Mouse (Mus musculus) small intestine, adult 2 months (tissue): ENCODE measurements around the gene Nmrk2.

ENCODE experiments used
- CTCF ChIP-seq: fragments of 200-500 bp; IDR thresholded peaks from 2 replicates; pipeline ENCODE4 v1.5.1; 2012; ENCODE audit warnings: low read depth, mild to moderate bottlenecking, control low read depth, inconsistent platforms, low read length, moderate library complexity, mixed read lengths; ENCODE audit not compliant: insufficient replicate concordance, insufficient read length; ENCODE audit errors: extremely low read depth
- POLR2A ChIP-seq: fragments of 200-500 bp; IDR thresholded peaks from 2 replicates; pipeline ENCODE4 v1.6.1; 2012; ENCODE audit warnings: low read depth, mild to moderate bottlenecking, control low read depth, inconsistent platforms, low read length, moderate library complexity

GRCm38 (mm10) chr10:81192968-81193501 is 8.8 kb downstream of the Nmrk2 start:
- TF ChIP-seq POLR2A: no peak
- no peak for TF ChIP-seq CTCF
